Mouse (Mus musculus) liver, adult 2 months (tissue): Measurements from ENCODE around the gene Fzd5.

Experiments used
- CTCF ChIP-seq: fragments of 200-500 bp; IDR thresholded peaks from 2 replicates; pipeline ENCODE4 v1.5.1; 2011; ENCODE audit warnings: low read depth, low read length, control low read depth
- POLR2A ChIP-seq: fragments of 200-500 bp; IDR thresholded peaks from 2 replicates; pipeline ENCODE4 v1.6.1; 2011; ENCODE audit warnings: low read length, control low read depth; ENCODE audit not compliant: insufficient read depth; ENCODE audit errors: extremely low read depth

DNA sequence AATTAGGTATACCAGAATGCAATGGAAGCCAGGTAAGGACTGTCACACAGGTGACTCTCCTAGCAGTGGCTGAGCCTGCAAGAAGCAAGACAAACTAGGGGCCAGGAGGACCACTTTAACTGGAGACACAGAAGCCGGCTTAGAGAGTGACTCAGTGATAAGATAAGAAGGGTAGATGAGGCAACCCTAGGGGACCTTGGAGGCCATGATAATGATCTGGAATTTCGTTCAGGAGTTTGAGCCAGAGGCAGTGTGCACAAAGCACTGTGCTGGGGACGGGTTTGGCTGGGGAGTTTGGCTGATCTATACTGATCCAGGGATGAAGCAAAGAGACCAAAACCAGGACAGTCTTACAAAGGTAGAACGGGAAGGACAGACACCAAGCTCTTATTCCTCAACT lies 24.1 kb upstream of the Fzd5 start:
- no peak for TF ChIP-seq CTCF
- no peak for TF ChIP-seq POLR2A
